In genomic region chr4:33514108-33515000, GRCm38 (mm10) we compare ENCODE assay signal across 18 mouse cellular contexts.
A peak's percentile ranks its signal among the peaks of the same experiment; 100 is the strongest.
DNase-seq lines count a peak whose midpoint lies in the region; ATAC-seq and TF ChIP-seq lines count a peak whose summit lies in the region.
"Had no signal": no experiment of that assay in that cellular context is flagged by ENCODE, and none has a peak within 500 bp of the region (broad histone marks: within the 10 kb centered on the region; RNA-seq: fewer than 3 reads in every experiment).

No protein-coding gene starts in this region.

- WGBS in stomach, embryonic 14.5 days: 86% methylated on average over 10 of the region's 10 CpGs
- 86% methylated on average over 10 of the region's 10 CpGs for WGBS in stomach, postnatal 0 days
- WGBS in forebrain, embryonic 16.5 days: 61% methylated on average over 10 of the region's 10 CpGs

- DNase-seq in left cerebral cortex, postnatal 14 days (ENCODE audit: low spot score in 2 of 2): peak; percentile 46 to 58
- no peak for DNase-seq in left cerebral cortex, adult 11 months (ENCODE audit: low spot score)
- no peak for DNase-seq in stomach, postnatal 0 days (ENCODE audit: low spot score)
- DNase-seq in gastrocnemius, adult 2 months: no peak
- DNase-seq in adrenal gland, postnatal 25 days: no peak
- DNase-seq: adrenal gland, adult 2 months; gastrocnemius, postnatal 10 days; heart, postnatal 36 days; kidney, adult 9 months; lung, postnatal 10 days; thymus, postnatal 25 days had no signal

- H3K9me3 ChIP-seq in stomach, embryonic 14.5 days (ENCODE audit: control insufficient read depth, low read depth, low read length): no peaks in the 10 kb centered on the region
- no peaks in the 10 kb centered on the region for H3K9me3 ChIP-seq in stomach, postnatal 0 days (ENCODE audit: control insufficient read depth, low read length)
- H3K9me3 ChIP-seq in forebrain, embryonic 16.5 days (ENCODE audit: control insufficient read depth, low read length): no peaks in the 10 kb centered on the region
- H3K9me3 ChIP-seq: embryonic facial prominence, embryonic 10.5 days; liver, embryonic 12.5 days; neural tube, embryonic 15.5 days had no signal

- no peaks in the 10 kb centered on the region for H3K36me3 ChIP-seq in stomach, embryonic 14.5 days (ENCODE audit: control insufficient read depth, insufficient read depth, low read length)
- no peaks in the 10 kb centered on the region for H3K36me3 ChIP-seq in stomach, postnatal 0 days (ENCODE audit: control insufficient read depth, insufficient read depth, low read length)
- no peaks in the 10 kb centered on the region for H3K36me3 ChIP-seq in forebrain, embryonic 16.5 days (ENCODE audit: control insufficient read depth, insufficient read depth)
- H3K36me3 ChIP-seq: embryonic facial prominence, embryonic 10.5 days; liver, embryonic 12.5 days; neural tube, embryonic 15.5 days had no signal

- H3K9ac ChIP-seq in stomach, embryonic 14.5 days (replicated peaks; ENCODE audit: low read depth, low read length): no peak overlapping the region
- no peak overlapping the region for H3K9ac ChIP-seq in stomach, postnatal 0 days (ENCODE audit: low read length)
- no peak overlapping the region for H3K9ac ChIP-seq in forebrain, embryonic 16.5 days (replicated peaks; ENCODE audit: low read depth, low read length)
- H3K9ac ChIP-seq: liver, embryonic 12.5 days; neural tube, embryonic 15.5 days had no signal

- no peak overlapping the region for H3K27ac ChIP-seq in stomach, embryonic 14.5 days (ENCODE audit: low read length)
- H3K27ac ChIP-seq in stomach, postnatal 0 days (replicated peaks): no peak overlapping the region
- peak overlapping the region; percentile 82 for H3K27ac ChIP-seq in forebrain, embryonic 16.5 days (ENCODE audit: low read length)
- H3K27ac ChIP-seq in gastrocnemius, adult 2 months: no peak overlapping the region
- H3K27ac ChIP-seq: embryonic facial prominence, embryonic 10.5 days; liver, embryonic 12.5 days; neural tube, embryonic 15.5 days had no signal

- intact Hi-C loops in left cerebral cortex, postnatal 14 days (cut with DNase I): no loop called here
- intact Hi-C loops in gastrocnemius, adult 2 months (cut with DNase I): no loop called here

- no peaks in the 10 kb centered on the region for H3K4me1 ChIP-seq in stomach, embryonic 14.5 days (ENCODE audit: control insufficient read depth, insufficient read depth, low read length)
- H3K4me1 ChIP-seq in stomach, postnatal 0 days (replicated peaks; ENCODE audit: control insufficient read depth, insufficient read depth): no peaks in the 10 kb centered on the region
- H3K4me1 ChIP-seq in forebrain, embryonic 16.5 days (replicated peaks; ENCODE audit: control insufficient read depth, insufficient read depth, low read length): peaks cover 13% of the 10 kb centered on the region
- H3K4me1 ChIP-seq: embryonic facial prominence, embryonic 10.5 days; liver, embryonic 12.5 days had no signal

- TF ChIP-seq CTCF in stomach, postnatal 0 days (IDR thresholded peaks at IDR 0.05; ENCODE audit: low read depth): no peak
- TF ChIP-seq CTCF in gastrocnemius, adult 2 months (IDR thresholded peaks at IDR 0.05): no peak

- no peaks in the 10 kb centered on the region for H3K27me3 ChIP-seq in stomach, embryonic 14.5 days (ENCODE audit: control insufficient read depth, insufficient read depth, low read length)
- H3K27me3 ChIP-seq in stomach, postnatal 0 days (ENCODE audit: control insufficient read depth, insufficient read depth, low read length): no peaks in the 10 kb centered on the region
- no peaks in the 10 kb centered on the region for H3K27me3 ChIP-seq in forebrain, embryonic 16.5 days (replicated peaks; ENCODE audit: control insufficient read depth, insufficient read depth, low read length)
- H3K27me3 ChIP-seq: liver, embryonic 12.5 days; neural tube, embryonic 15.5 days; Patski had no signal

- no peak for TF ChIP-seq EP300 in stomach, postnatal 0 days (optimal IDR thresholded peaks at IDR 0.05)

- H3K4me2 ChIP-seq in stomach, embryonic 14.5 days (replicated peaks; ENCODE audit: low read depth, low read length): no peak overlapping the region
- no peak overlapping the region for H3K4me2 ChIP-seq in stomach, postnatal 0 days (replicated peaks; ENCODE audit: low read depth)
- H3K4me2 ChIP-seq in forebrain, embryonic 16.5 days (ENCODE audit: low read length): no peak overlapping the region
- H3K4me2 ChIP-seq: heart, embryonic 11.5 days; liver, embryonic 12.5 days; neural tube, embryonic 15.5 days had no signal

- ATAC-seq in stomach, embryonic 14.5 days (ENCODE audit: insufficient number of reproducible peaks, insufficient read depth, low FRiP score, low read depth): 0 out of 2 replicates have a peak, but pooled peaks have one; percentile 18
- no peak for ATAC-seq in stomach, postnatal 0 days (ENCODE audit: low FRiP score, low TSS enrichment)
- peak; percentile 76 for ATAC-seq in forebrain, embryonic 16.5 days
- ATAC-seq: liver, embryonic 12.5 days; Patski had no signal

- H3K4me3 ChIP-seq in stomach, embryonic 14.5 days (ENCODE audit: low read depth, low read length): no peak overlapping the region
- H3K4me3 ChIP-seq in stomach, postnatal 0 days (ENCODE audit: low read depth, low read length): no peak overlapping the region
- no peak overlapping the region for H3K4me3 ChIP-seq in forebrain, embryonic 16.5 days (replicated peaks; ENCODE audit: low read length)
- no peak overlapping the region for H3K4me3 ChIP-seq in gastrocnemius, adult 2 months
- H3K4me3 ChIP-seq: embryonic facial prominence, embryonic 10.5 days; liver, embryonic 12.5 days; neural tube, embryonic 15.5 days had no signal

Comparison
In these comparisons a context has a peak if more than half of its experiments do, and no peak if none do; other contexts are left out.
1. DNase-seq: peak in left cerebral cortex, postnatal 14 days (2 of 2); none in left cerebral cortex, adult 11 months (single experiment), stomach, postnatal 0 days (single experiment), gastrocnemius, adult 2 months (single experiment) and adrenal gland, postnatal 25 days (single experiment).